Mouse (Mus musculus) embryonic fibroblast, embryonic 13.5 days (primary cell): ENCODE data around the gene Gm884.

Experiments used
- CTCF ChIP-seq: IDR thresholded peaks from 2 replicates; pipeline ENCODE4 v1.5.1; 2011; ENCODE audit warnings: mild to moderate bottlenecking, control low read depth, low read length, moderate library complexity, borderline replicate concordance; ENCODE audit not compliant: insufficient read depth
- POLR2A ChIP-seq: IDR thresholded peaks from 2 replicates; pipeline ENCODE4 v1.6.1; 2011; ENCODE audit warnings: low read depth, mild to moderate bottlenecking, control low read depth, low read length, moderate library complexity

GRCm38 (mm10) chr11:103610772-103611171 lies 10.2 kb downstream of the Gm884 start:
- no peak for TF ChIP-seq CTCF
- TF ChIP-seq POLR2A, result no peak
